Mouse (Mus musculus) heart, adult 2 months (tissue): ENCODE measurements at regions not wholly inside any gene's neighbourhood (a gene's known extent, or its start where the extent isn't known, plus 50 kb on each side); places are given as distances from the start of the nearest gene placed in this dataset.

Source experiments
- EP300 ChIP-seq: fragments of 200-500 bp; IDR thresholded peaks from 2 replicates; pipeline ENCODE4 v1.6.1; 2011; ENCODE audit warnings: low read depth, low read length, control low read depth; ENCODE audit not compliant: insufficient read depth
- POLR2A ChIP-seq: fragments of 200-500 bp; IDR thresholded peaks from 2 replicates; pipeline ENCODE4 v1.6.1; 2011; ENCODE audit warnings: mild to moderate bottlenecking, low read depth, low read length, control low read depth; ENCODE audit not compliant: insufficient read depth

GRCm38 (mm10) chr1:19849918-19850317 is 641.2 kb downstream of the Tfap2b start:
- TF ChIP-seq EP300 (no peak), POLR2A (no peak)
